Mouse (Mus musculus) neural tube, embryonic 11.5 days (tissue): ENCODE results near the gene Abca13. TPM values are rescaled to one million over a fixed set of nuclear protein-coding genes. Genes with fewer than 3 reads are reported as not detected.
"Not testable (repeated sequence)": the region's sequence is repeated elsewhere in the genome, so short reads cannot be mapped to it uniquely, and the experiment has no call there.

Experiments
- ATAC-seq: fragments of 200-750 bp; cut with Nextera tagmentation; 2 replicates; pipeline ENCODE4 v1.8.0; 2017; ENCODE audit warnings: moderate number of reproducible peaks, mild to moderate bottlenecking, moderate TSS enrichment, moderate library complexity; ENCODE audit not compliant: insufficient read depth, low FRiP score, low TSS enrichment
- DNase-seq: peaks from one replicate; pipeline ENCODE4 v3.0.0-alpha.2; 2015; ENCODE audit warnings: low spot score
- H3K27ac ChIP-seq: fragments of 300-500 bp; sonication (generic); 2 replicates; pipeline ENCODE4 v1.5.1; 2014; ENCODE audit warnings: low read depth, mild to moderate bottlenecking, low read length
- H3K27me3 ChIP-seq: fragments of 300-500 bp; sonication (generic); 2 replicates; pipeline ENCODE4 v1.6.1; 2014; ENCODE audit warnings: mild to moderate bottlenecking, low read length, mixed read lengths; ENCODE audit not compliant: control insufficient read depth, insufficient read depth
- H3K36me3 ChIP-seq: fragments of 300-500 bp; sonication (generic); 2 replicates; pipeline ENCODE4 v1.6.1; 2014; ENCODE audit warnings: mild to moderate bottlenecking, low read length, moderate library complexity, mixed read lengths; ENCODE audit not compliant: control insufficient read depth, insufficient read depth
- H3K4me1 ChIP-seq: fragments of 300-500 bp; sonication (generic); 2 replicates; pipeline ENCODE4 v1.6.1; 2014; ENCODE audit warnings: low read length, mixed read lengths; ENCODE audit not compliant: control insufficient read depth, insufficient read depth
- H3K4me2 ChIP-seq: fragments of 300-500 bp; sonication (generic); 2 replicates; pipeline ENCODE4 v1.6.1; 2014; ENCODE audit warnings: low read depth, mild to moderate bottlenecking, moderate library complexity
- H3K4me3 ChIP-seq: fragments of 300-500 bp; sonication (generic); 2 replicates; pipeline ENCODE4 v1.5.1; 2014; ENCODE audit warnings: low read depth, low read length
- H3K9ac ChIP-seq: fragments of 300-500 bp; sonication (generic); 2 replicates; pipeline ENCODE4 v1.6.1; 2014; ENCODE audit warnings: mild to moderate bottlenecking, low read length
- H3K9me3 ChIP-seq: fragments of 300-500 bp; sonication (generic); 2 replicates; pipeline ENCODE4 v1.6.1; 2016; ENCODE audit warnings: low read length; ENCODE audit not compliant: control insufficient read depth
- WGBS: fragments of 180-500 bp; shearing (Covaris S2); extraction: QIAGEN DNeasy Blood & Tissue Kit; methylation state at CpG from one replicate; pipeline ENCODE4 v1.1.7; 2014; 5-methylcytosine and 5-hydroxymethylcytosine counted together
- polyA plus RNA-seq: library from polyadenylated mRNA; unstranded; fragments of >200 nt; fragmentation: Nextera tagmentation; extraction: Ambion mirVana; gene quantifications from 2 replicates; pipeline ENCODE4 v1.2.1, GENCODE M21; 2014

Gene Abca13
- polyA plus RNA-seq, 1 experiment from 2014 or later: not detected

- not testable (repeated sequence) for H3K27ac ChIP-seq, H3K9ac ChIP-seq, H3K4me2 ChIP-seq, ATAC-seq, H3K36me3 ChIP-seq, H3K27me3 ChIP-seq, H3K4me1 ChIP-seq, DNase-seq, H3K9me3 ChIP-seq, H3K4me3 ChIP-seq
Measured at GRCm38 (mm10) chr11:9189471-9189870, 2.3 kb upstream of the Abca13 start.

- no peak overlapping the region for H3K4me3 ChIP-seq
- H3K36me3 ChIP-seq: no peaks in the 10 kb centered on the region
- no peak overlapping the region for H3K27ac ChIP-seq
- DNase-seq (no peak), ATAC-seq (no peak)
- WGBS: 56% methylated on average over 11 of the region's 11 CpGs
- H3K9me3 ChIP-seq: no peaks in the 10 kb centered on the region
- no peak overlapping the region; the same call in 1 of the 2 replicates for H3K9ac ChIP-seq
- H3K27me3 ChIP-seq: no peaks in the 10 kb centered on the region
- no peak overlapping the region for H3K4me2 ChIP-seq
- H3K4me1 ChIP-seq: no peaks in the 10 kb centered on the region
Measured at GRCm38 (mm10) chr11:9190772-9191554, 779 bp upstream of the Abca13 start.

- 86% methylated on average over 3 of the region's 3 CpGs for WGBS
Measured at GRCm38 (mm10) chr11:9194861-9195260, 3.1 kb downstream of the Abca13 start.

GRCm38 (mm10) chr11:9199868-9200267 lies 8.1 kb downstream of the Abca13 start:
- DNase-seq: no peak

More at GRCm38 (mm10) chr11:9194861-9195260, 3.1 kb downstream of the Abca13 start:
- no peaks in the 10 kb centered on the region for H3K9me3 ChIP-seq
- no peak overlapping the region for H3K4me2 ChIP-seq
- H3K4me1 ChIP-seq: no peaks in the 10 kb centered on the region
- no peak for ATAC-seq
- H3K27ac ChIP-seq: no peak overlapping the region
- no peak overlapping the region for H3K9ac ChIP-seq
- no peak overlapping the region for H3K4me3 ChIP-seq
- no peaks in the 10 kb centered on the region for H3K36me3 ChIP-seq
- no peak for DNase-seq
- H3K27me3 ChIP-seq: no peaks in the 10 kb centered on the region

GRCm38 (mm10) chr11:9210707-9211106 lies 19.0 kb downstream of the Abca13 start:
- Histone ChIP-seq H3K9me3 (no peaks in the 10 kb centered on the region), H3K9ac (no peak overlapping the region), H3K4me1 (no peaks in the 10 kb centered on the region), H3K36me3 (no peaks in the 10 kb centered on the region), H3K27ac (no peak overlapping the region), H3K4me2 (no peak overlapping the region), H3K27me3 (no peaks in the 10 kb centered on the region), H3K4me3 (no peak overlapping the region)
- WGBS: 69% methylated on average over 8 of the region's 8 CpGs
- DNase-seq (no peak), ATAC-seq (no peak)

More at GRCm38 (mm10) chr11:9199868-9200267, 8.1 kb downstream of the Abca13 start:
- 74% methylated on average over 2 of the region's 2 CpGs for WGBS
- no peak overlapping the region for H3K27ac ChIP-seq
- no peaks in the 10 kb centered on the region for H3K27me3 ChIP-seq
- no peaks in the 10 kb centered on the region for H3K4me1 ChIP-seq
- no peaks in the 10 kb centered on the region for H3K36me3 ChIP-seq
- no peaks in the 10 kb centered on the region for H3K9me3 ChIP-seq
- ATAC-seq: no peak
- no peak overlapping the region for H3K4me2 ChIP-seq
- no peak overlapping the region for H3K9ac ChIP-seq
- H3K4me3 ChIP-seq: no peak overlapping the region

GRCm38 (mm10) chr11:9213580-9213979 lies 21.8 kb downstream of the Abca13 start:
- H3K9me3 ChIP-seq: no peaks in the 10 kb centered on the region
- ATAC-seq: no peak
- WGBS: 83% methylated on average over 9 of the region's 9 CpGs
- H3K4me2 ChIP-seq: no peak overlapping the region
- no peaks in the 10 kb centered on the region for H3K36me3 ChIP-seq
- H3K4me3 ChIP-seq: no peak overlapping the region
- no peaks in the 10 kb centered on the region for H3K4me1 ChIP-seq
- DNase-seq: no peak
- H3K27ac ChIP-seq: no peak overlapping the region
- no peak overlapping the region for H3K9ac ChIP-seq
- H3K27me3 ChIP-seq: no peaks in the 10 kb centered on the region

- ATAC-seq (no peak), DNase-seq (peak; percentile 12)
- no peaks in the 10 kb centered on the region for H3K36me3 ChIP-seq
- H3K4me3 ChIP-seq: no peak overlapping the region
- no peak overlapping the region for H3K27ac ChIP-seq
- H3K9ac ChIP-seq: no peak overlapping the region
- 48% methylated on average over 4 of the region's 4 CpGs for WGBS
- no peaks in the 10 kb centered on the region for H3K27me3 ChIP-seq
- H3K4me2 ChIP-seq: no peak overlapping the region
- no peaks in the 10 kb centered on the region for H3K9me3 ChIP-seq
- no peaks in the 10 kb centered on the region for H3K4me1 ChIP-seq
Measured at GRCm38 (mm10) chr11:9216252-9216651, 24.5 kb downstream of the Abca13 start.

GRCm38 (mm10) chr11:9220501-9220900 lies 28.8 kb downstream of the Abca13 start:
- no peak for DNase-seq
- H3K4me2 ChIP-seq: no peak overlapping the region
- no peaks in the 10 kb centered on the region for H3K27me3 ChIP-seq
- H3K9ac ChIP-seq: no peak overlapping the region
- H3K36me3 ChIP-seq: no peaks in the 10 kb centered on the region
- no peaks in the 10 kb centered on the region for H3K9me3 ChIP-seq
- H3K4me1 ChIP-seq: no peaks in the 10 kb centered on the region
- no peak for ATAC-seq
- H3K27ac ChIP-seq: no peak overlapping the region
- no peak overlapping the region for H3K4me3 ChIP-seq
- WGBS: 84% methylated on average over 3 of the region's 3 CpGs

- Histone ChIP-seq H3K4me1 (no peaks in the 10 kb centered on the region), H3K9me3 (no peaks in the 10 kb centered on the region), H3K4me3 (no peak overlapping the region), H3K36me3 (no peaks in the 10 kb centered on the region), H3K27ac (no peak overlapping the region), H3K9ac (no peak overlapping the region), H3K27me3 (no peaks in the 10 kb centered on the region), H3K4me2 (no peak overlapping the region)
- ATAC-seq (no peak), DNase-seq (no peak)
- WGBS: 98% methylated on average over 1 of the region's 1 CpGs
Measured at GRCm38 (mm10) chr11:9221646-9222045, 29.9 kb downstream of the Abca13 start.
